In the genomic region with DNA sequence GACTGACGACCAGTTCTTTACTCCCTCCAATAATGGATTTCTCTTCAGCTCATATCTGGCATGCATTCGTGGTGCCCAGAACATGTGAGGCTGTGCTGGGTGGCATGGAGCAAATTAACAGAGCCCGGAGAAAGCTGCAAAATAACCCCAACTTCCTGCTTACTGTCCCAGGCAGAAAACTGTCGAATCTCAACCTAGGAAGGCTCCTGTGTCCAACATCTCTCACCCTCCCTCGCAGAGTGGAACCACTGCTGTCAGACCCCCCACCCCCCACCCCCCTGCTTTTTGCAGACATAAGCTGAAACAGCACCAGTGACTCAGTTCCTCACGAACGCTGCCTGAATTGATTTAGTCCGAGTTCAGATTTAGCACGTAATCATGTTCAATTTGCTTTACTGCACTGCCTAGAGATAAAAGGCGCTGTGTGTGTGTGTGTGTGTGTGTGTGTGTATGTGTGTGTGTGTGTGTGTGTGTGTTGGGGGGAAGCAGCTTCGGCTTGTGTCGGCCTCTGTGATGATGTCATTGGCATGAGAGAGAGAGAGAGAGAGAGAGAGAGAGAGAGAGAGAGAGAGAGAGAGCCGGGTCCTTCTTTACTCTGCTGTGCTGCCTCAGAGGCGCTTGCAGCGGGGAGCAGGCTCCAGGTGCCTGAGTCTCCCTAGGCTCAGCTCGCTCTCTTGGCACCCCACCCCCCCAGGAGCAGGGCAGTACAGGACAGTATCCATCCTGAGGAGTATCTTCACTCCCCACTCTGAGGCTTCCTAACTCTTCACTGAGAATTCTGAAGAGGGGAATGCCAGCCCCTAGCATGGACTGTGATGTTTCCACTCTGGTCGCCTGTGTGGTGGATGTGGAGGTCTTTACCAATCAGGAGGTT, we compare ENCODE assay signal across 8 mouse cellular contexts.
A peak's percentile ranks its signal among the peaks of the same experiment; 100 is the strongest.
DNase-seq lines count a peak whose midpoint lies in the region; ATAC-seq lines count a peak whose summit lies in the region.

No protein-coding gene starts in this region.

- WGBS in kidney, embryonic 14.5 days: 46% methylated on average over 17 of the region's 17 CpGs
- WGBS in forebrain, embryonic 14.5 days: 17% methylated on average over 17 of the region's 17 CpGs
- WGBS in neural tube, embryonic 14.5 days: 19% methylated on average over 17 of the region's 17 CpGs

- no peak overlapping the region for H3K9ac ChIP-seq in kidney, embryonic 14.5 days (ENCODE audit: low read depth, low read length)
- H3K9ac ChIP-seq in forebrain, embryonic 14.5 days (ENCODE audit: low read length): peak overlapping the region; percentile 55
- peak overlapping the region; percentile 62 for H3K9ac ChIP-seq in neural tube, embryonic 14.5 days (replicated peaks; ENCODE audit: low read depth, low read length)

- H3K9me3 ChIP-seq in kidney, embryonic 14.5 days (ENCODE audit: control insufficient read depth, low read length): no peaks in the 10 kb centered on the region
- H3K9me3 ChIP-seq in forebrain, embryonic 14.5 days (replicated peaks; ENCODE audit: control insufficient read depth, low read length): no peaks in the 10 kb centered on the region
- no peaks in the 10 kb centered on the region for H3K9me3 ChIP-seq in neural tube, embryonic 14.5 days (ENCODE audit: control insufficient read depth, low read length)

- H3K27me3 ChIP-seq in kidney, embryonic 14.5 days (ENCODE audit: control insufficient read depth, insufficient read depth, low read length): no peaks in the 10 kb centered on the region
- no peaks in the 10 kb centered on the region for H3K27me3 ChIP-seq in forebrain, embryonic 14.5 days (replicated peaks; ENCODE audit: control insufficient read depth, insufficient read depth, low read length)
- H3K27me3 ChIP-seq in neural tube, embryonic 14.5 days (ENCODE audit: control insufficient read depth, insufficient read depth, low read length): no peaks in the 10 kb centered on the region

- no peaks in the 10 kb centered on the region for H3K4me1 ChIP-seq in kidney, embryonic 14.5 days (ENCODE audit: control insufficient read depth, insufficient read depth, low read length)
- peaks cover 14% of the 10 kb centered on the region for H3K4me1 ChIP-seq in forebrain, embryonic 14.5 days (ENCODE audit: control insufficient read depth, insufficient read depth, low read length)
- H3K4me1 ChIP-seq in neural tube, embryonic 14.5 days (ENCODE audit: control insufficient read depth, insufficient read depth, low read length): peaks cover 12% of the 10 kb centered on the region

- H3K27ac ChIP-seq in kidney, embryonic 14.5 days (ENCODE audit: low read depth, low read length): no peak overlapping the region
- H3K27ac ChIP-seq in forebrain, embryonic 14.5 days (ENCODE audit: low read depth, low read length): peak overlapping the region; percentile 53
- peak overlapping the region; percentile 90 for H3K27ac ChIP-seq in neural tube, embryonic 14.5 days (ENCODE audit: low read depth, low read length)

- no peak overlapping the region; the same call in 1 of the 2 replicates for H3K4me2 ChIP-seq in kidney, embryonic 14.5 days (replicated peaks; ENCODE audit: low read depth, low read length)
- H3K4me2 ChIP-seq in forebrain, embryonic 14.5 days (ENCODE audit: low read length): peak overlapping the region; percentile 47
- peak overlapping the region; percentile 51 for H3K4me2 ChIP-seq in neural tube, embryonic 14.5 days (ENCODE audit: low read depth, low read length)

- H3K4me3 ChIP-seq in kidney, embryonic 14.5 days (ENCODE audit: low read length): no peak overlapping the region
- peak overlapping the region; percentile 24 for H3K4me3 ChIP-seq in forebrain, embryonic 14.5 days (ENCODE audit: low read depth, low read length)
- peak overlapping the region; percentile 42 for H3K4me3 ChIP-seq in neural tube, embryonic 14.5 days (ENCODE audit: low read depth, low read length)

- no peaks in the 10 kb centered on the region for H3K36me3 ChIP-seq in kidney, embryonic 14.5 days (ENCODE audit: control insufficient read depth, insufficient read depth, low read length)
- H3K36me3 ChIP-seq in forebrain, embryonic 14.5 days (ENCODE audit: control insufficient read depth, insufficient read depth, low read length): no peaks in the 10 kb centered on the region
- no peaks in the 10 kb centered on the region for H3K36me3 ChIP-seq in neural tube, embryonic 14.5 days (ENCODE audit: control insufficient read depth, insufficient read depth, low read length)

- DNase-seq in kidney, adult 8-10 months: no peak
- DNase-seq in cerebellum, adult 11-12 months: peak; percentile 45
- peak; percentile 70 for DNase-seq in forebrain, embryonic 14.5 days (ENCODE audit: low spot score)
- DNase-seq in layer of hippocampus, postnatal 25 days (ENCODE audit: extremely low spot score in 1 of 2, low spot score in 1 of 2): peak; percentile 11 to 20
- no peak for DNase-seq in gastrocnemius, adult 18-20 months (ENCODE audit: low spot score)

- peak; percentile 72 for ATAC-seq in kidney, embryonic 14.5 days (ENCODE audit: low FRiP score, low TSS enrichment)
- peak; percentile 81 for ATAC-seq in forebrain, embryonic 14.5 days
- peak; percentile 88 for ATAC-seq in neural tube, embryonic 14.5 days (ENCODE audit: low read depth)
- no peak for ATAC-seq in megakaryocyte-erythroid progenitor cell, adult 5-6 weeks (replicated peaks; ENCODE audit: low FRiP score, low TSS enrichment, poor library complexity, severe bottlenecking)

Comparison
In these comparisons a context has a peak if more than half of its experiments do, and no peak if none do; other contexts are left out.
1. DNase-seq: peak in cerebellum, adult 11-12 months (single experiment), forebrain, embryonic 14.5 days (single experiment) and layer of hippocampus, postnatal 25 days (2 of 2); none in kidney, adult 8-10 months (0 of 2) and gastrocnemius, adult 18-20 months (single experiment).